Mouse (Mus musculus) frontal cortex, adult 2 months (tissue): ENCODE results near the gene Nlrx1. TPM values are rescaled to one million over a fixed set of nuclear protein-coding genes. Genes with fewer than 3 reads are reported as not detected.
"Not testable (repeated sequence)": the region's sequence is repeated elsewhere in the genome, so short reads cannot be mapped to it uniquely, and the experiment has no call there.

Source experiments
- DNase-seq, 2 experiments: peaks; one replicate each; pipeline ENCODE4 v3.0.0; 2022; ENCODE audit warnings: low spot score in 1 of 2; ENCODE audit errors: extremely low spot score in 1 of 2
- polyA plus RNA-seq: library from polyadenylated mRNA; depleted of rRNA; stranded (reverse); fragments of >200 nt; gene quantifications from 2 replicates; pipeline ENCODE4 v1.2.3, GENCODE M21; 2012; rRNA removed

Gene Nlrx1
- 6.7 and 7.0 TPM in 2 replicates for polyA plus RNA-seq

- DNase-seq, result no peak
These were observed at the start of gene Nlrx1 for GRCm38 (mm10) chr9:44268432-44268831. Gene Nlrx1, minus strand, starts transcription at chr9:44268599.

- DNase-seq, result no peak
These were observed 49.1 kb upstream of the Nlrx1 start for GRCm38 (mm10) chr9:44317452-44317851.

- no peak for DNase-seq
These were observed 46.5 kb upstream of the Nlrx1 start for GRCm38 (mm10) chr9:44314910-44315309.

- no peak for DNase-seq
These were observed 45.8 kb upstream of the Nlrx1 start for GRCm38 (mm10) chr9:44314257-44314547.

- DNase-seq, result peak; percentile 81 to 86
These were observed 45.3 kb upstream of the Nlrx1 start for GRCm38 (mm10) chr9:44313476-44314256.

GRCm38 (mm10) chr9:44311136-44312134 lies 43.0 kb upstream of the Nlrx1 start:
- DNase-seq, result no peak

- no peak for DNase-seq
These were observed 42.3 kb upstream of the Nlrx1 start for GRCm38 (mm10) chr9:44310750-44311135.

GRCm38 (mm10) chr9:44309756-44310155 lies 41.4 kb upstream of the Nlrx1 start:
- no peak for DNase-seq

GRCm38 (mm10) chr9:44307248-44307647 lies 38.8 kb upstream of the Nlrx1 start:
- DNase-seq, result no peak

GRCm38 (mm10) chr9:44306532-44306931 lies 38.1 kb upstream of the Nlrx1 start:
- no peak for DNase-seq

GRCm38 (mm10) chr9:44305466-44306079 lies 37.2 kb upstream of the Nlrx1 start, which contains the start of gene Hinfp:
Gene Hinfp, minus strand, starts transcription at chr9:44305671.
- peak; percentile 98 to 99 for DNase-seq

GRCm38 (mm10) chr9:44300001-44300400 lies 31.6 kb upstream of the Nlrx1 start:
- DNase-seq, result not testable (repeated sequence)

- DNase-seq, result peak in 1 of 2 experiments; percentile 49
These were observed 24.1 kb upstream of the Nlrx1 start for GRCm38 (mm10) chr9:44292490-44292889.

- DNase-seq, result no peak
These were observed 20.5 kb upstream of the Nlrx1 start for GRCm38 (mm10) chr9:44288959-44289291.

GRCm38 (mm10) chr9:44288076-44288958 lies 19.9 kb upstream of the Nlrx1 start, which contains the start of gene Abcg4:
Gene Abcg4, minus strand, starts transcription at chr9:44288615.
- peak in 1 of 2 experiments; percentile 57 for DNase-seq

- DNase-seq, result no peak
These were observed 19.1 kb upstream of the Nlrx1 start for GRCm38 (mm10) chr9:44287401-44288075.

- no peak for DNase-seq
These were observed 18.6 kb upstream of the Nlrx1 start for GRCm38 (mm10) chr9:44287003-44287400.

- no peak for DNase-seq
These were observed 18.0 kb upstream of the Nlrx1 start for GRCm38 (mm10) chr9:44286256-44286850.

GRCm38 (mm10) chr9:44283183-44283582 lies 14.8 kb upstream of the Nlrx1 start:
- no peak for DNase-seq
